Mouse (Mus musculus) testis, adult 2 months (tissue): Measurements from ENCODE around the gene Clpb.

Source experiments
- CTCF ChIP-seq: fragments of 200-500 bp; IDR thresholded peaks from 2 replicates; pipeline ENCODE4 v1.5.1; 2012; ENCODE audit warnings: low read depth, mild to moderate bottlenecking, inconsistent platforms, low read length, moderate library complexity; ENCODE audit not compliant: control insufficient read depth, insufficient read depth, insufficient replicate concordance
- POLR2A ChIP-seq: fragments of 200-500 bp; IDR thresholded peaks from 2 replicates; pipeline ENCODE4 v1.6.1; 2012; ENCODE audit warnings: low read depth, mild to moderate bottlenecking, inconsistent platforms, low read length, moderate library complexity; ENCODE audit not compliant: control insufficient read depth

DNA sequence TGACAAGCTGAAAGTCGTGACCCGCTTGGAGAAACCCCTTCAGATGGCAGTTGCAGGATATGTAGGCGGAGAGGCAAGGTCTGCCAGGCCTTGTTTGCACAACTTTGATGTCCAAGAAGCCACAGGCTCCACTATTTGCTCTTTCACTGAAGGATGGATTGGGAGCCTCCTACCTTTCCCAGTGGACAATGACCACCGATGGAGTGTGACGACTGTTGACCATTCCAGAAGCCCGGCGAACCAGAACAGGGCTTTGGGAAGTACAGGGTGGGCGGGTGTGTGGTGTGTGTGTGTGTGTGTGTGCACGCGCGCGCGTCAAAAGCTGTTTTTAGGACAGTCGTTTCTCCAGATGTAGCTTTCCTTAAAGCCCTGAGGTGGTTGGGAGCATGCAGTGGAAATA, 29.0 kb downstream of the Clpb start:
- TF ChIP-seq POLR2A (no peak), CTCF (no peak)
